Mouse (Mus musculus) CH12.LX (cell line): ENCODE data around the gene Atp13a3.

ENCODE experiments used
- CHD1 ChIP-seq: IDR thresholded peaks from 2 replicates; pipeline ENCODE4 v1.6.1; 2012; ENCODE audit warnings: low read depth, low read length, improper control_type of control experiment, inconsistent platforms
- TBP ChIP-seq: conservative IDR thresholded peaks from 2 replicates; pipeline ENCODE4 v1.6.1; 2011; ENCODE audit warnings: low read depth, low read length, improper control_type of control experiment
- USF1 ChIP-seq: IDR thresholded peaks from 2 replicates; pipeline ENCODE4 v1.6.1; 2014; ENCODE audit warnings: low read depth, mild to moderate bottlenecking, inconsistent platforms, low read length, improper control_type of control experiment

DNA sequence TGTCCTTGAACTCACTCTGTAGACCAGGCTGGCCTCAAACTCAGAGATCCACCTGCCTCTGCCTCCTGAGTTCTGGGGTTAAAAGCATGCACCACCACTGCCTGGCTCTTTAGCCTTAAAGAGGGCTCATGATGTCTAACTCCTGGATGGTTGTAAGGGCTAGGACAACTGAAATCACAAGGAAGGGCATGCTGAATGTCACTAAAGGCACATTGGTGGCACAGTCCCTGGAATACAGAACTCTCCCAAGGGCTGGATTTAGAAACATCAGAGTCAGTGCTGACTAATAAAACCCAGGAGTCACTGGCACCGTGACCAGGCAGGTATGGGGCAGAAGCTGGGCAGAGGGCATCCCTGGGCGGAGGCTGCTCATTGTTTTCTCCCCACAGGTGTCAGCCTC is 102.4 kb downstream of the Atp13a3 start:
- TF ChIP-seq USF1 (no peak), CHD1 (no peak), TBP (no peak)
